Mouse (Mus musculus): ENCODE measurements at regions not wholly inside any gene's neighbourhood (a gene's known extent, or its start where the extent isn't known, plus 50 kb on each side); places are given as distances from the start of the nearest gene placed in this dataset.
A peak's percentile ranks its signal among the peaks of the same experiment; 100 is the strongest.

GRCm38 (mm10) chr10:30132243-30132642, 68.1 kb downstream of the Cenpw start:
- no peak for DNase-seq (ENCODE audit: low spot score in 2 of 2)

GRCm38 (mm10) chr10:30110341-30110740, 90.0 kb downstream of the Cenpw start:
- DNase-seq (ENCODE audit: low spot score in 2 of 2), result no peak

- no peak for DNase-seq (ENCODE audit: low spot score in 2 of 2)
Observed at GRCm38 (mm10) chr10:30102443-30102842, 97.9 kb downstream of the Cenpw start.

- DNase-seq (ENCODE audit: low spot score in 2 of 2), result no peak
Observed at GRCm38 (mm10) chr10:30094603-30095002, 105.8 kb downstream of the Cenpw start.

- no peak for DNase-seq (ENCODE audit: low spot score in 2 of 2)
Observed at GRCm38 (mm10) chr10:30091549-30091948, 108.8 kb downstream of the Cenpw start.

GRCm38 (mm10) chr10:30089406-30089805, 111.0 kb downstream of the Cenpw start:
- peak; percentile 20 for DNase-seq (ENCODE audit: low spot score in 2 of 2)

GRCm38 (mm10) chr10:30085059-30085458, 115.3 kb downstream of the Cenpw start:
- DNase-seq (ENCODE audit: low spot score in 2 of 2), result no peak

GRCm38 (mm10) chr10:30066692-30067091, 133.7 kb downstream of the Cenpw start:
- DNase-seq (ENCODE audit: low spot score in 2 of 2), result no peak

- peak in 1 of 2 experiments; percentile 52 for DNase-seq (ENCODE audit: low spot score in 2 of 2)
Observed at GRCm38 (mm10) chr10:30030621-30031020, 169.7 kb downstream of the Cenpw start.

- DNase-seq (ENCODE audit: low spot score in 2 of 2), result no peak
Observed at GRCm38 (mm10) chr10:30002950-30003636, 197.3 kb downstream of the Cenpw start.

- DNase-seq (ENCODE audit: low spot score in 2 of 2), result no peak
Observed at GRCm38 (mm10) chr10:30000836-30001235, 199.5 kb downstream of the Cenpw start.

- DNase-seq (ENCODE audit: low spot score in 2 of 2), result peak in 1 of 2 experiments; percentile 1
Observed at GRCm38 (mm10) chr10:29981539-29981938, 218.8 kb downstream of the Cenpw start.
